ENCODE assay signal across 10 mouse cellular contexts in the genomic region with DNA sequence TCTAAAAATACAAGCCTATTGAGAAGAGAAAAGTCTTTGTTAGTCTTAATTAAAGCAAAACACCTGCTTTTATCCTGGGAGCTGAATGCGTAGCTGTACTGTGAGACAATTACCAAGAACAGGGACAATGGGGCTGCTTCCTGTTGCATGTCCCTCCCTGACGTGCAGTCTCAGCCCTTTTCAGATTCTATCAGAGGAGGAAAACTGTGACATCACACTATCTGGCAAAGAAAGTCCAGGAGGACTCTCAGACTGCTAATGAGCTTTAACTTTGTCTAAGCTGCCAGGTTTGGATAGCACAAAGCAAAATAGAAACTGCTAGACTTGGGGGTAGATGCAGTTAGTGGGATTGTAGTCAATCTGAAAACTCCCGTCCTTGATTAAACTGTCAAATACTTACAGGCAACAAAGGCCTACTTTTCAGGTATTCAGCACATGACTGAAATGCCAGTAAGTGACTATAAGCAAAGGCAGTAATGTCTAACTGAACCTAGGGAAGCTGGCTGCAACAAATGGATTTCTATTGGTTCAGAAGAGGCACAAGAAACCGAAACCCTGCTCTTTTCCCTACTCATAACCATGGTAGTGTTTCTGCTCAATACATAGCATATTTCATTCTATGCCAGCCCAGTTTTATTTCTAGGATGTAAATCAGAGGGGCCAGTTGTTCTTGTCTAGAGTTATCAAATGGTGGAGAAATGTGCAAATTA.
DNase-seq lines count a peak whose midpoint lies in the region; ATAC-seq and TF ChIP-seq lines count a peak whose summit lies in the region.
"Had no signal": no experiment of that assay in that cellular context is flagged by ENCODE, and none has a peak within 500 bp of the region (broad histone marks: within the 10 kb centered on the region; RNA-seq: fewer than 3 reads in every experiment).

No protein-coding gene starts in this region.

- H3K4me3 ChIP-seq in neural tube, embryonic 15.5 days (replicated peaks) = no peak overlapping the region
- H3K4me3 ChIP-seq in hindbrain, embryonic 15.5 days = no peak overlapping the region
- no peak overlapping the region for H3K4me3 ChIP-seq in stomach, postnatal 0 days (ENCODE audit: low read depth, low read length)
- H3K4me3 ChIP-seq: kidney, embryonic 15.5 days; liver, embryonic 13.5 days had no signal

- no peaks in the 10 kb centered on the region for H3K27me3 ChIP-seq in neural tube, embryonic 15.5 days (replicated peaks)
- H3K27me3 ChIP-seq in hindbrain, embryonic 15.5 days = no peaks in the 10 kb centered on the region
- H3K27me3 ChIP-seq in stomach, postnatal 0 days (ENCODE audit: control insufficient read depth, insufficient read depth, low read length) = no peaks in the 10 kb centered on the region
- H3K27me3 ChIP-seq: kidney, embryonic 15.5 days; liver, embryonic 13.5 days had no signal

- peak; percentile 66 for ATAC-seq in neural tube, embryonic 15.5 days (ENCODE audit: low FRiP score)
- ATAC-seq in hindbrain, embryonic 15.5 days (ENCODE audit: low FRiP score, low read depth) = peak; percentile 88
- no peak for ATAC-seq in stomach, postnatal 0 days (ENCODE audit: low FRiP score, low TSS enrichment)

- TF ChIP-seq EP300 in stomach, postnatal 0 days (optimal IDR thresholded peaks at IDR 0.05) = no peak

- H3K9ac ChIP-seq in neural tube, embryonic 15.5 days (replicated peaks) = no peak overlapping the region
- H3K9ac ChIP-seq in hindbrain, embryonic 15.5 days = no peak overlapping the region
- H3K9ac ChIP-seq in stomach, postnatal 0 days (ENCODE audit: low read length) = no peak overlapping the region
- H3K9ac ChIP-seq: kidney, embryonic 15.5 days; liver, embryonic 13.5 days had no signal

- no peak overlapping the region for H3K4me2 ChIP-seq in neural tube, embryonic 15.5 days
- no peak overlapping the region for H3K4me2 ChIP-seq in hindbrain, embryonic 15.5 days
- H3K4me2 ChIP-seq in stomach, postnatal 0 days (replicated peaks; ENCODE audit: low read depth) = no peak overlapping the region
- H3K4me2 ChIP-seq: kidney, embryonic 15.5 days; liver, embryonic 13.5 days had no signal

- WGBS in neural tube, embryonic 15.5 days = 43% methylated on average over 4 of the region's 4 CpGs
- 41% methylated on average over 4 of the region's 4 CpGs for WGBS in hindbrain, embryonic 15.5 days
- 68% methylated on average over 4 of the region's 4 CpGs for WGBS in stomach, postnatal 0 days

- peaks cover 9% of the 10 kb centered on the region; the same call in 1 of the 2 replicates for H3K4me1 ChIP-seq in neural tube, embryonic 15.5 days
- 0 out of 2 replicates have a peak, but pooled peaks cover 7% of the 10 kb centered on the region for H3K4me1 ChIP-seq in hindbrain, embryonic 15.5 days (replicated peaks)
- no peaks in the 10 kb centered on the region for H3K4me1 ChIP-seq in stomach, postnatal 0 days (replicated peaks; ENCODE audit: control insufficient read depth, insufficient read depth)
- H3K4me1 ChIP-seq: kidney, embryonic 15.5 days; liver, embryonic 13.5 days had no signal

- DNase-seq in neural tube, embryonic 10.5 days (ENCODE audit: extremely low spot score, low spot score) = no peak
- DNase-seq in embryo, embryonic 10.5 days (ENCODE audit: low spot score) = peak; percentile 7
- DNase-seq in retina, postnatal 1 day = peak; percentile 85
- no peak for DNase-seq in cerebellum, postnatal 25 days
- DNase-seq in stomach, postnatal 0 days (ENCODE audit: low spot score) = no peak
- DNase-seq: liver, embryonic 13.5 days; lung, postnatal 36 days had no signal

- no peak overlapping the region for H3K27ac ChIP-seq in neural tube, embryonic 15.5 days (replicated peaks)
- peak overlapping the region; percentile 45; the same call in 1 of the 2 replicates for H3K27ac ChIP-seq in hindbrain, embryonic 15.5 days (replicated peaks)
- H3K27ac ChIP-seq in stomach, postnatal 0 days (replicated peaks) = no peak overlapping the region
- H3K27ac ChIP-seq: kidney, embryonic 15.5 days; liver, embryonic 13.5 days had no signal

- no peak for TF ChIP-seq CTCF in stomach, postnatal 0 days (IDR thresholded peaks at IDR 0.05; ENCODE audit: low read depth)

- no peaks in the 10 kb centered on the region for H3K9me3 ChIP-seq in neural tube, embryonic 15.5 days (replicated peaks)
- H3K9me3 ChIP-seq in hindbrain, embryonic 15.5 days = no peaks in the 10 kb centered on the region
- no peaks in the 10 kb centered on the region for H3K9me3 ChIP-seq in stomach, postnatal 0 days (ENCODE audit: control insufficient read depth, low read length)
- H3K9me3 ChIP-seq: kidney, embryonic 15.5 days; liver, embryonic 13.5 days had no signal

- H3K36me3 ChIP-seq in neural tube, embryonic 15.5 days = no peaks in the 10 kb centered on the region
- H3K36me3 ChIP-seq in hindbrain, embryonic 15.5 days = no peaks in the 10 kb centered on the region
- no peaks in the 10 kb centered on the region for H3K36me3 ChIP-seq in stomach, postnatal 0 days (ENCODE audit: control insufficient read depth, insufficient read depth, low read length)
- H3K36me3 ChIP-seq: kidney, embryonic 15.5 days; liver, embryonic 13.5 days had no signal

Comparison
In these comparisons a context has a peak if more than half of its experiments do, and no peak if none do; other contexts are left out.
1. DNase-seq: peak in embryo, embryonic 10.5 days (single experiment) and retina, postnatal 1 day (single experiment); none in neural tube, embryonic 10.5 days (single experiment), cerebellum, postnatal 25 days (0 of 2) and stomach, postnatal 0 days (single experiment).